Mouse (Mus musculus): Measurements from ENCODE around the gene Hoxb4.

The Hoxb4 gene

GRCm38 (mm10) chr11:96311520-96312417 is 6.3 kb upstream of the Hoxb4 start:
- peak in 1 of 2 experiments; percentile 89 for DNase-seq (ENCODE audit: inconsistent age in 2 of 2, low spot score in 1 of 2)

- DNase-seq (ENCODE audit: inconsistent age in 2 of 2, low spot score in 1 of 2) = peak in 1 of 2 experiments; percentile 71
Measured at GRCm38 (mm10) chr11:96313134-96313533, 4.9 kb upstream of the Hoxb4 start.

- DNase-seq (ENCODE audit: inconsistent age in 2 of 2, low spot score in 1 of 2) = no peak
Measured at GRCm38 (mm10) chr11:96313806-96314428, 4.2 kb upstream of the Hoxb4 start.

GRCm38 (mm10) chr11:96314671-96315343 is 3.3 kb upstream of the Hoxb4 start:
- peak in 1 of 2 experiments; percentile 70 for DNase-seq (ENCODE audit: inconsistent age in 2 of 2, low spot score in 1 of 2)

GRCm38 (mm10) chr11:96315344-96315681 is 2.8 kb upstream of the Hoxb4 start:
- DNase-seq (ENCODE audit: inconsistent age in 2 of 2, low spot score in 1 of 2) = peak in 1 of 2 experiments; percentile 64

- DNase-seq (ENCODE audit: inconsistent age in 2 of 2, low spot score in 1 of 2) = peak in 1 of 2 experiments; percentile 80
Measured at GRCm38 (mm10) chr11:96316696-96317607, 1.1 kb upstream of the Hoxb4 start.

- DNase-seq (ENCODE audit: inconsistent age in 2 of 2, low spot score in 1 of 2) = peak in 1 of 2 experiments; percentile 87
Measured at GRCm38 (mm10) chr11:96318368-96319070, 452 bp downstream of the Hoxb4 start.

- DNase-seq (ENCODE audit: inconsistent age in 2 of 2, low spot score in 1 of 2) = peak; percentile 71 to 80
Measured at GRCm38 (mm10) chr11:96319071-96319902, 1.2 kb downstream of the Hoxb4 start.

- peak in 1 of 2 experiments; percentile 70 for DNase-seq (ENCODE audit: inconsistent age in 2 of 2, low spot score in 1 of 2)
Measured at GRCm38 (mm10) chr11:96319910-96320309, 1.8 kb downstream of the Hoxb4 start.

- DNase-seq (ENCODE audit: inconsistent age in 2 of 2, low spot score in 1 of 2) = peak in 1 of 2 experiments; percentile 81
Measured at GRCm38 (mm10) chr11:96320688-96321087, 2.6 kb downstream of the Hoxb4 start.

- DNase-seq (ENCODE audit: inconsistent age in 2 of 2, low spot score in 1 of 2) = peak in 1 of 2 experiments; percentile 79
Measured at GRCm38 (mm10) chr11:96321846-96322245, 3.8 kb downstream of the Hoxb4 start.

GRCm38 (mm10) chr11:96322738-96323137 is 4.7 kb downstream of the Hoxb4 start:
- DNase-seq (ENCODE audit: inconsistent age in 2 of 2, low spot score in 1 of 2) = peak in 1 of 2 experiments; percentile 79

- peak in 1 of 2 experiments; percentile 73 for DNase-seq (ENCODE audit: inconsistent age in 2 of 2, low spot score in 1 of 2)
Measured at GRCm38 (mm10) chr11:96323154-96323553, 5.1 kb downstream of the Hoxb4 start, which contains the start of gene Hoxb3. Gene Hoxb3, plus strand, starts transcription at chr11:96323326.

- DNase-seq (ENCODE audit: inconsistent age in 2 of 2, low spot score in 1 of 2) = peak in 1 of 2 experiments; percentile 81
Measured at GRCm38 (mm10) chr11:96324125-96324524, 6.1 kb downstream of the Hoxb4 start.

- peak in 1 of 2 experiments; percentile 80 for DNase-seq (ENCODE audit: inconsistent age in 2 of 2, low spot score in 1 of 2)
Measured at GRCm38 (mm10) chr11:96324965-96325364, 6.9 kb downstream of the Hoxb4 start.

GRCm38 (mm10) chr11:96325747-96326212 is 7.7 kb downstream of the Hoxb4 start:
- peak in 1 of 2 experiments; percentile 82 for DNase-seq (ENCODE audit: inconsistent age in 2 of 2, low spot score in 1 of 2)

- peak in 1 of 2 experiments; percentile 71 for DNase-seq (ENCODE audit: inconsistent age in 2 of 2, low spot score in 1 of 2)
Measured at GRCm38 (mm10) chr11:96326705-96327104, 8.6 kb downstream of the Hoxb4 start.

- DNase-seq (ENCODE audit: inconsistent age in 2 of 2, low spot score in 1 of 2) = no peak
Measured at GRCm38 (mm10) chr11:96327122-96327521, 9.1 kb downstream of the Hoxb4 start.

GRCm38 (mm10) chr11:96327750-96328149 is 9.7 kb downstream of the Hoxb4 start:
- peak in 1 of 2 experiments; percentile 69 for DNase-seq (ENCODE audit: inconsistent age in 2 of 2, low spot score in 1 of 2)
